Mouse (Mus musculus) spleen, adult 2 months (tissue): ENCODE measurements at regions not wholly inside any gene's neighbourhood (a gene's known extent, or its start where the extent isn't known, plus 50 kb on each side); places are given as distances from the start of the nearest gene placed in this dataset.

ENCODE experiments used
- CTCF ChIP-seq: fragments of 200-500 bp; IDR thresholded peaks from 2 replicates; pipeline ENCODE4 v1.5.1; 2011; ENCODE audit warnings: mild to moderate bottlenecking, inconsistent platforms; ENCODE audit not compliant: insufficient read depth, insufficient read length, insufficient replicate concordance; ENCODE audit errors: extremely low read depth
- POLR2A ChIP-seq: fragments of 200-500 bp; IDR thresholded peaks from 2 replicates; pipeline ENCODE4 v1.6.1; 2011; ENCODE audit warnings: low read depth, low read length, inconsistent platforms

DNA sequence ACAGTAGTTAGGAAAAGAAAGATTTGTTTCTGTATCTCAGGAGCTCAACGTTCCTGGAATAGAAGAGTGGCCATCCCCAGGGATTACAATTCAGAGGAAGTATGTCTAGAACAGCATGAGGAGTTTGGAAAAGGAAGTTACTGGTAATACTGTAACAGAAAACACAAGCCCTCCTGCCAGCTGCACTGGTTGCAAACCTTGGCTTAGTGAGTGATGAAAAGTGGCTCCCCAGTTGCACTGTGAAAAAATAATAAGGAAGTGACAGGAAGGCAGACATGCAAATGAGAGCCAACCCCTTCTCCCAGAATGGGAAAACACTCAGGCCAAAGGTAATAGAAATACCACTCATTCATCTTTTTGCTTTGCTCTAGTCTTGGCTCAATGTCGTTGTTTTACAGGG is 207.6 kb downstream of the Gm28710 start:
- TF ChIP-seq POLR2A, result no peak
- TF ChIP-seq CTCF, result no peak
